Mouse (Mus musculus): Measurements from ENCODE around the gene Paip2b.
"Not testable (repeated sequence)": the region's sequence is repeated elsewhere in the genome, so short reads cannot be mapped to it uniquely, and the experiment has no call there.

The Paip2b gene

DNA sequence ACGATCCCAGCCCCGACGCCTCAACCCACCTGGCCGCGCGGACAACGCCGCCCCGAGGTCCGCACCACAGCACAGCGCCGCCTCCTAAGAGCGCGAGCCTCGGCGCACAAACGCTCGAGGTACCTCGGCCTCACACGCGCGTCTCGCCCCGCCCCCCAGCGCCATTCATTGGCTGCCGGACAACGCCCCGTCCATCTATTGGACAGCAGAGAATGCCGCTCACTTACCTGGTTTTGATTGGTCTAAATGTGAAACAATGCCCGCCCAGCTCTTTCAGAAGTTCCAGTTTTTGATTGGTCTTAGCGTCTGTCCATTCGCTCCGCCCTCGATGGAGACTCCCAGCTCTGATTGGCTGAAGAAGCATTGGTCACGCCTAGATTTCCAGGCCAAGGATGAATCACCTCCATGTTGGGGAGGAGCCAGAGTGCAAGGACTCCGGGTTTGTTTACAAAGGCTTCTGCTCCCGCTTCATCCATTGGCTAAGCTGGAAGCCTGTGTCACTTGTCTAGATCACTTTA, at the start of gene Paip2b:
Gene Paip2b, minus strand, starts transcription at position 136 of the 518 bp plus-strand sequence.
- DNase-seq (ENCODE audit: low read depth): peak; percentile 99

DNA sequence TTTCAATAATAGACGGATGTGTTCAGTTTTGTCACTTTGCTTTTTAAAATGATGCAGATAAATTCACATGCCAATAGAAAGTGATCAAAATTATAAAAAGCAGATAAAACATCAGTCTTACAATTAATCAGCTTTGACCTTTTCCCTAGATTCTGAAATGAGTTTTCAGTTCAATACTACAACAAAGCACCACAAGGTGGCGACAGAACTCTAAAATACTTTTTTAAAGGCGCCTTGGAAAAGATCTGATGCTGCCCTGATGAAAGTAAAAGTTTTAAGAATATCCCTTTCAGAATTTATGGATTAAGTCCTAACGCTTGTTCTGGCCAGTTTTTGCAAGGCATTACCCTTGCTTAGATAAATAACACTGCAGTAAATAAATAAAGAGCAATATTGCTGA, 48.3 kb upstream of the Paip2b start:
- DNase-seq (ENCODE audit: low read depth): peak; percentile 75

DNA sequence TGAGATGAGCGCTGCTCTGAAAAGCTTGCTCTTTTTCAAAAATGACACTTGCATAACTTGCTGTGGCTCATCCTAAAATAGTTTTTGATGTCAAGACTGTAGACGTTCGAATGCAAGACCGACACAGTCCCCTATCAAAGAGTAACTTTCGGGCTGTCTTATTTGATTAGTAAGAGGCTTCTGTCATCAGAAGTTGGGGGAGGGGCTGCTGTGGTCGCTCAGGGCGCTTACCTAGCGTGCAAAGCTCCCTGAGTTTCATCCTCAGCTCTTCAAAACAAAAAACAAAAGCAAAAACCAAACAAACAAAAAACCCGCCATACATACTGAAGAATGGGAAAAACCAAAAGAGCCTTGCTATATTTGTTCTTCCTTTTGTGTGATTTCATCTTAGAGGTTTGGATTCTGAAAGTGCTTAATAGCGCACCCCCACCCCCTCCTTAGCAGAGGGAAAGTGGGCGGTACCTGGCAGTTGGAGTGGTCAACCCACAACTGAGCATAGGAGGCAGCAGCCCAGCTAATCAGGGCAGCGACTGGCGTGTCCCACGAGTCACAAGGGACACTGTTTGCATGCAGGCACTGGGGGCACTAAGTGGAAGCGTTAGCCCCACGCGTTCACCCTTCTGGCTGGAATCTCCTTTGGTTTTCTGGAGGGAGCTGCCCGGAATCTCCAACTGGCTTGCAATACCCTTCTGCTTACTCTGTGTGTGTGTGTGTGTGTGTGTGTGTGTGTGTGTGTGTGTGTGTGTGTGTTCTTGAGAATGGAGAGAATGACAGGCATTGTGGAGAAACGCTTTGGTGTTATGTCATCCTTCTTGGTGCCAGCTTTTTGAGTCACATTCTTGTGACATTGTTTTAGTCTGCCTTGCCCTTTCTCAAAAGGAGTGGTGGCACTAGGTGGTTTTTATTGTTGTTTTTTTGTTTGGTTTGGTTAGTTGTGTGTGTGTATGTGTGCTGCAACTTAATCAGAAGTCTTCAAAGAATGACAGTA, 36.4 kb upstream of the Paip2b start:
- peak; percentile 51 for DNase-seq (ENCODE audit: low read depth)

DNA sequence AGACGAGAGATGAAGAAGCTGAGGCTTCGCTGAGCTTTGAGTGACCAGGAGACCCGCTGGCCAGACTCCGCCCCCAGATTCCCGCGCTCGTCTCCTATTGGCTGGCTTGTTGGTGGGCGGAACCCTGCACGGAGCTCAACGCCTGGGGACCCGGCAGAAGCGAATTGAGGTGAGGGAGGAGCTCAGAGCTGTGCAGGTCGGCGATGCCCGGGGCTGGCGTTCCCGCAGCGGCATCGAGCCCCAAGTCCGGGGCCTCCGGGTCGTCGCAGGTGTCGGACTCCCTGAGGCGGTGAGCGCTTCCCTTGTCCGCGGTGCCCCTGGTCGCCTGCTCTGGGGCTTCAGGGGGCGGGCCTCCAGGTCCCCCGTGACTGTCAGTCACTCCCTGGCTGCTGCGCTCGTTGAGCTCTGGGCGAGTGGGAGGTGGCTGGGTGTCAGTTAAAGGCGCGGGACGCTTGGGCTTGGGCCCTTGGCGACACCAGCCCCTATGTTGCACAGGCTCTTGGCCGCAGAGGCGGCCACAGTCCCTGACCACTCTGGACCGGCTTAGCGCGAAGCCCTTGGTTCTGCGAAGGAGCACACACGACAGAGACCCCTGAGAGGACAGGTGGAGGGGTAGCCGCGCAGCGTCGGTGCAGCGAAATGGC, 35.5 kb upstream of the Paip2b start, which contains the start of gene Zfp638:
Gene Zfp638, plus strand, starts transcription at position 156 of the 644 bp plus-strand sequence.
- DNase-seq (ENCODE audit: low read depth): peak; percentile 91

DNA sequence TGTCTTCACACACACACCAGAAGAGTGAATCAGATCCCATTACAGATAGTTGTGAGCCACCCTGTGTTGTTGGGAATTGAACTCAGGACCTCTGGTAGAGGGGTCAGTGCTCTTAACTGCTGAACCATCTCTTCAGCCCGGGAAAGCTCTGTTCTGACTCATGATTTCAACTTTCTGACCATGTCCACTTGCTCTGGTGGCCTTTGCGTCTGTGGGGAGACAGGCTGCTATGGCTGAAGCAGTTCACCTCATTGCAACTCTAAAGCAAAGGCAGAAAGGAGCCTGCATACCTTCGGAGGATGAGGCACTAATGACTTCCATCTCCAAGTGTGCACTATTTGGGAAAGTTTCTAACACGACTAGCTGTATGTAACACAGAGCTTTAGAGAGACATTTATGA, 34.9 kb upstream of the Paip2b start:
- no peak for DNase-seq (ENCODE audit: low read depth)

DNA sequence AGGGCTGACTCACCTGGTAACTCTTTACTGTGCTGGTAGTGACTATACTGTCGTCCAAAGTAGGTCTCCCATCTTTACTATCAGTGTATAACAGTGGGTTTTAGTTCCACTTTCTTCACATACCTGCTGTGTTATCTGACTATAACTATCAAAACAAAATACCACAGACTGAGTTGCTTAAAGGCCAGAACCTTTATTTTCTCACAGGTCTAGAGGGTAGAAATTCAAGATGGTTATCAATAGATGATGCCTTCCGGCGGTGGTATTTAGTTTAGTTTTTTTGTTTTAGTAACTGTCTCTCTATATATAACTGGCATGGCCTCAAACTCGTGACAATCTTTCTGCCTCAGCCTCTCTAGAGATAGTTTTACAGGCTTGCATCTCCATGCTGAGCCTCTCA, 32.0 kb upstream of the Paip2b start:
- DNase-seq (ENCODE audit: low read depth): no peak

DNA sequence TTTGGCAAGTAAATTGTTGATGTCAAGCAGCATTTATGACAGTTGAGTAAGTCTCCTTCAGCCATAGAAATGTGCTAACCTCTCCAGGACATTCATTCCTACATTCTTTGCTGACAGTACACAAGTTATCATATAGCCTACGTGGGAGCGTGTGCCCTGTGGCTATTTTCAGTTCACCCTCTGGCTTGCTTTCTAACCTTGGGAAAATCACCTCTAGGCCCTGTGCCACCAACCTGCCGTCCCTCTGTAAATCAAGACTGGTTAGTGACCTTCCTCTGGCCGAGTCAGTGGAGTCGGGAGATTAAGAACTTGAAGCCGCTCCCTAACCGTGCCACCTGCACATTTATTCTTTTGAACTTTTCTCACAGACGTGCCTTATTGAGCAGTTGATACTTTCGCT, 28.5 kb upstream of the Paip2b start:
- no peak for DNase-seq (ENCODE audit: low read depth)

DNA sequence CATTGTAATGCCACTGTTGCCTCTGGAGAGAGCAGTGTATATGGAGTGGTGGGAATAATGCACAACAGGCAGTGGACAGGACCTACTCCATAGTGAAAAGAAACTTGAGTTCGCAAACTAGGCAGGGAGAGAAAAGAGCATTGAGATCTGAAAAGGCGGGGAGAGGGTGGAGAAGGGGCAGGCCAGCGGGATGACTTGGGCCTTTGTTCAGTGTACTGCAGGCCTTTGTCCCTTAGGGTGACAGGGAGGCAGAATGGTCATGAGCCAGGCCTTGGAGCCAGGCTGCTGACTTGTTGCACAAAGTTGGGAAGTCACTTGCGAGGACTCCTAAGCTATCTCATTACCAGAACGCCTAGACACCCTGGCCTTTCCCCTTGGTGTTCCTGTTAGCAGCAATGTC, 25.9 kb upstream of the Paip2b start:
- DNase-seq (ENCODE audit: low read depth): no peak

DNA sequence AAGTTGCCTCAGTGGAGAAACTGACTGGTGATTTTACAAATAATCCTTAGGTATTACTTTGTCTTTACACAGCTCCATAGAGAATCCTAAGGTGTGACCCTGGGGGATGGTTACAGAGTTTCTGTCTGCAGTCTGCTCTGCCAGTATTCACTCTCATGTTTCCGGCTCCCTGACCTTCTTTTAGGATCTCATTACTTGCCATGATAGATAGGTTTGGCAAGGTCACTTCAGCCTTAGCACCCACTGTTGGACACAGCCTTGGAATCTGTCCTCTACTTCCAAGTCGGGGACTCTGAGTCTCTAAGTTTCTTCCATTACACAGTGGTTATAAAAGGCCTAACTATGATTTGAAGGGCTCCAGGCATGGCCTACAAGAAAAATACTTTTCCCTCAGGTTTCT, 17.9 kb upstream of the Paip2b start:
- DNase-seq (ENCODE audit: low read depth): no peak

DNA sequence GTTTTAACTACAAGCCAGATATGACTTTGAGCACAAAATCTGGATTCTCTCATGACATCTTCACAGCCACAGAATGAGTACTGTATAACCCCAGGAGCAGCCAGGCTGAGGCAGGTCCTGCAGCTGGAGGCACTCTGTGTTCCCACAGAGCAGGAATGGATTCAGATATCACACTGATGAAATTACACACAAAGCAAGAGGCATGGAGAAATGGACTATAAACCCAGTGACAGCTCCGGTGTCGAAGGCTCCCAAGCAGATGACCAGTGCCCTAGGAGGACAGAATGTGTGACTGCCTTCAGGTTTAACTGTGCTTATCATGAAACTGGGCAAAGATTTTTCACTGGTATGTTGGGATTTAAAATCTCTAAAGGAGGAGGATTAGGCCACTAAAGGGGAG, 14.6 kb upstream of the Paip2b start:
- no peak for DNase-seq (ENCODE audit: low read depth)

DNA sequence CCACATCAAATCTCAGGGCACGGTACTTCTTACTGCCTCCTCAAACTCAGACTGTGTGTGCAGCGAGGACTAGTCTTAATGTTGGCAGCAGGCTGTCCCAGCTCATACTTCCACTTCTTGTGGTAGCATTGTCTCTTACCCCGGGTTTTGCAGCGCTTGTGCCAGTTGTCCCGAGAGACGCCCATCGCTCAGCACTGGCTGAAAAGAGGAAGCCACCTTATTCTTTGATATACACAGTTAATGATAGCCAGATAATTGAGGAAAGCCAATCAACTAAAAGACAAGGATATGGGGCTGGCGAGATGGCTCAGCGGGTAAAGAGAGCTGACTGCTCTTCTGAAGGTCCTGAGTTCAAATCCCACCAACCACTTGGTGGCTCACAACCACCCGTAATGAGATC, 13.4 kb upstream of the Paip2b start:
- no peak for DNase-seq (ENCODE audit: low read depth)

DNA sequence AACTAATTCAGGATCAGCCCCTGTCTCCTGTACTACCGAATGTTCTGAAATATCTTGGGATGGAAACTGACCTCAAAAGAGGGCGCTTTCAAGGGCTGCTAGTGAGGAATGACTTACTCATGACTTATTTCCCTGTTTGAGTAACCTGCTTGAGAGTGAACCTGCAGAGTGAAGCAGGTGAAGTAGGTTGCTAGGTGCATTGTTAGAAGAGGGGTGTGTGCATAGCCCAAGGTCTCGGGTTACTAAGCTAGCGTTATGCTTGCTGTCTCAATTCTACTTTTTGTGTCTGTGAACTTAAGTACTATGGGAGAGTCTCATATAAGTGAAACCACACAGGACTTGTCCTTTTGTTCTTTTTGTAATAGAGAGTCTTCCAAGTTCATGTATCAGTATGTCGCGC, 8.5 kb upstream of the Paip2b start:
- no peak for DNase-seq (ENCODE audit: low read depth)

DNA sequence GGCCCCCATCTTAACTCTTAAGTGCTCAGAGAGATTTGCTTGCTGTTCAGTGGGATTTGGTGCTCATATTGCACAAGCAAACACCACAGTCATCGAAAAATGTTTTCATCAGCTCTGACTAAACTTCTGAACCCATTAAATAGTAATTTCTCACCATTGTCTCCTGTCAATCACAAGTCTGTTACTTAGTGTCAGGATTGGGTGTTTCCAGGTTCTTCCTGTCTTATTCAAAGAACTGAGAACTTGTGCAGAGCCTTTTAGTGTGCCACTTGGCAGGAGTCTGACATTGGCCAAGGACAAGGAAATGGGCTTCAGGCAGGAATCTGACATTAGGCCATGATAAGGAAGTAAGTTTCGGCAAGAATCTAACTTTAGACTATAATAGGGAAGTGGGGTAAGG, 6.5 kb upstream of the Paip2b start:
- no peak for DNase-seq (ENCODE audit: low read depth)

DNA sequence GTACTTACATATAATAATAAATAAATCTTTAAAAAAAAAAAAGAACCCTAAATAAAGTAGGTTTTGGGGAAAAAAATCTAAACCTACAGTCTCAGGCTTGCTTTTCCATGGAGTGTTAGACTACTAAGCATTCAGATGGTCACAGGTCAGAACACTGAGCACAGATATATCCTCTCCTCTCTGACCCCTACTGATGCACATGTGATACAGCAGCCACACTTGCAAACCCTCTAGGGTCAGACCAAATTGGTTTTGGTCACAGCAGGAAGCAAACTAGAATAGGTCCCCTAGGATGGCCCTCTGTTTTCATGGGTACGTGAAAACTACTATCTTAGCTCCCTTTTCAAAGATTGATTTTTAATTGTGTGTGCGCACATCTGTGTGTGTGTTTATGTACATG, 5.3 kb upstream of the Paip2b start:
- DNase-seq (ENCODE audit: low read depth): no peak

DNA sequence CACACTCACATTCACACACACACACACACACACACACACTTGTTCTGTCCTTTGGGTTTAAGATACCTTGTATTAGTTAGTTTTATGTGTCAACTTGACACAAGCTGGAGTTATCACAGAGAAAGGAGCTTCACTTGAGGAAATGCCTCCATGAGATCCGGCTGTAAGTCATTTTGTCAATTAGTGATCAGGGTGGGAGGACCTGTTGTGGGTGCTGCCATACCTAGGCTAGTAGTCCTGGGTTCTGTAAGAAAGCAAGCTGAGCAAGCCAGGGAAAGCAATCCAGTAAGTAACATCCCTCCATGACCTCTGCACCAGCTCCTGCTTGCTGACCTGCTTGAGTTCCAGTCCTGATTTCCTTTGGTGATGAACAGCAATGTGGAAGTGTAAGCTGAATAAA, 852 bp upstream of the Paip2b start:
- DNase-seq (ENCODE audit: low read depth): not testable (repeated sequence)

DNA sequence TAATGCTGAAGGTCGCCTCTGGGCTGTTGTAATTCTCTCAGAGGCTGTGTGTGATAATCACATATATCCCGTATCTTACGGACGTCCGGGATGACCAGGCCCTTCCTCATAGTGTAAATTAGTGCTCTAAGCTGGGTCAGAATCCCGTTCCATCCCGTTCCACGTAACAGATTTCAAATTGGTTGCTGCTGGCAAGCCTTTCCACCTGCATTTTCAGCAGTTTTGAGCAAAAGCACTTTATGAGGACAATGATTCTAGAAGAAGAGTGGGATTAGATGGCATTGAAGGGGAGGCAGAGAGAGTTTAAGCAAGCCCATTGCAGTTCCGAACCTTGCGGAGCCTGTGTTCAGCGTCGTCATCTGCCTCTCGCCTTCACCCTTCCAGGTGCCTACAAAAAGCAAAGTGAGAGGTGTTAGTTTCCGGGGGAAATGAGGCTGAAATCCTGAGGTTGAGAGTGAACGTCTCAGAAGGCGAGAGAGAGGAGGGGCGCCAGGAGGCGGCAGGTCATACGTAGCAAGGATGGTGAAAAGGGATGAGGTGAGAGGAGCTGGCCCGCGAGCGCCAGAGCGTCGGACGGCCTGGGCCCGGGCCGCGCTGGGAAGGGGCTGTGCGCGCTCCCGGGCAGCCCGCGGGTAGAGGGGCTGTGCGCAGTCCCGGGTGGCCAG, 468 bp downstream of the Paip2b start:
- DNase-seq (ENCODE audit: low read depth): peak; percentile 90

DNA sequence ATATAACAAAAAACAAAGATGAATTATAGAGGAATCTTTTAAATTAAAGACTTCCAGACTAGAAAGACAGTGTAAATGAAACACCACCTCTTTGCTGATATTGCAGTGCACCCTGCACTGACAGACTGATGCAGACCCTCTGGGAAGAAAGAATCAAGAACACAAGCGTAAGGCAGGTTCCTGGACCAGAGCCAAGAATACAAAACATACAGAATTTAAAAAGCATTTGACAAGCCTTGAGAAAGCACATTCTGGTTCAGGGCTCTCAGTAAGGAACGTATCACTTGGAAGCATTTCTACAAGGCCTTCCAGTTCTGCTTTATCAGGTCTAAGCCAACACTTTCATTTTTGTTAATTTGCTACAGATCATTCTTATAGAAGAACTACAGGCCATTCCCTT, 9.7 kb downstream of the Paip2b start:
- DNase-seq (ENCODE audit: low read depth): no peak

DNA sequence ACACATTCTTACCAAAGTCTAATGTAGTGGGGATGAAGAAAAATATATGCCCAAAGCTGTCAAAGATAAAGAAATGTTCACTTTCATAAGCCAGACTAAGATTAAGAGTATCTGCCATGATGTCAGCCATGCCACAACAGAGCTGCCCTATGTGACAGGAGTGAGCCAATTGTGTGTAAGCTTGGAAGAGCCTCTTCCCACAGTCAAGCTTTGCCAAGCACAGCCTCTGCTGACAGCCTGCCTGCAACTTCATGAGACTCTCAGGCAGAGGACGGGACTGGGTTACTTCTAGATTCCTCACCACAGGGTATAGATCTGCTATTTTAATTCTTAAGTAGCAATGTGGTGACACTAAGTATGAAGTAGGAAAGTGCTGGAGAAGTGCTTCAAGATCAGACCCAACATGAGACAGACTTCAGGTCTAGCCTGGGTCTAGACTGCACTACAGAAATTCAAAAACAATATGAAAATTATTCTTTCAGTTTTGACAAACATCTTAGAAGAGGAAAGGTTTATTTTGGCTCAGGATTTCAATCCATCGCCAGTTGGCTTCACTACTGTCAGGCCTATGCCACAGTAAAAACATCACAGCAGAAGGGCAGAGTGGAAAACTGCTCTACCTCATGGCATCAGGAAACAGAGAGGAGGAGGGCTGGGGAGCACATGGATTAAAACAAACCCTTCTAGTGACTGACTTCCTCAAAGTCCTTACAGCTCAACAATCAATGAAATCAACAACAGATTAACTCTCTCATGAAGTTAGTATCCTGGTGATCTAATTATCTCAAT, 10.6 kb downstream of the Paip2b start:
- no peak for DNase-seq (ENCODE audit: low read depth)

DNA sequence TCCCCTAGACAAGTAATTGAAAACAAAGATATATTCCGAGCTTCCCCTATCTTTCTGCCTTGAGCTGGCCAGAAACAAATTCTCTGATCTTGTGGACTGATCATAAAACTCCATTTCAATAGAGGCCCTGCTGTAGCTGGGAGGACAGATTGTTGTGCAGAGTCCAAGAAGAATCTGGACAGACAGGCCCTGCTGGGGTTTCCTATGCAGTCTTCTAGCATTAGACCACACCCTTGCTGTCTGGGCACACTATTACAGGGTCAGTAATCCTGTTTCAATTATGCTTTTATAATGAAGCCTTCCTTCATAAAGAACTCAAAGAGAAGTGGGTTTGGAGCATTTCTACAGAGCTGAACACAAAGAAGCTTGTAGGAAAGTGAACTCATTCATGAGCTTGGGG, 12.5 kb downstream of the Paip2b start:
- no peak for DNase-seq (ENCODE audit: low read depth)

DNA sequence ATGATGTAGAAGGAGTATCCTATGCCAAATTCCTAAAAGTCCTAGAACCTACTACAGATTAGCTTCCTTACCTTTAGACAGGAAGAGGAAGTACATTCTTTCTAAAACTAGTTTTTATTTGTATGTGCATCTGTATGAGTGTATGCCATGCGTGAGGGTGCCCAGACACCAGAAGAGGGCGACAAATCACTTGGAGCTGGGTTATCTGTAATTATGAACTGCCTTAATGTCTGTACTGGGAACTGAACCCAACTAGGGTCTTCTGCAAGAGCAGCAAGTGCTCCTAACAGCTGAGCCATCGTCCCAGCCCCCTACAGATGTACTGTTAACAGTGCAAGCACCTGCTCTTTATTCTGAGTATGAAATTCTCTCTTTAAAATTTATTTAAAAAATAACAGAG, 15.7 kb downstream of the Paip2b start:
- DNase-seq (ENCODE audit: low read depth): no peak

DNA sequence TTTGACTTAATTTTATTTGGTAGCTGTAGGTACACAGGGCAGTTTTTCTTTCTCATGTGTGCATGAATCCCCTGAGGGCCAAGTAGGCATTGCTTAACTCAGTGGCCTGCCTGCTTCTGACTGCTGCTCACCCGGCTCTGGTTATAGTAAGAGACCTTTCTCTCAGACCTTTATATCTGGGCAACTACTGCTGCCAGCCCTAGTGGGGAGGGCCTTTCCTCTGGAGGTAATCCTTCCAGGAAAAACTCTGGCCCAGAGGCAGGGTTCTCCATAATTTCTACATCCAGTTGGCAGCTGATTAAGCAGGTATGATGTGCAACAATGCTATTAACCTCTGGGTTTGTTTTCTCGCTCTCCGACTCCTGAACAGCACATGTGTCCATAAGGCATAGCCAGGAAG, 28.7 kb downstream of the Paip2b start:
- no peak for DNase-seq (ENCODE audit: low read depth)

DNA sequence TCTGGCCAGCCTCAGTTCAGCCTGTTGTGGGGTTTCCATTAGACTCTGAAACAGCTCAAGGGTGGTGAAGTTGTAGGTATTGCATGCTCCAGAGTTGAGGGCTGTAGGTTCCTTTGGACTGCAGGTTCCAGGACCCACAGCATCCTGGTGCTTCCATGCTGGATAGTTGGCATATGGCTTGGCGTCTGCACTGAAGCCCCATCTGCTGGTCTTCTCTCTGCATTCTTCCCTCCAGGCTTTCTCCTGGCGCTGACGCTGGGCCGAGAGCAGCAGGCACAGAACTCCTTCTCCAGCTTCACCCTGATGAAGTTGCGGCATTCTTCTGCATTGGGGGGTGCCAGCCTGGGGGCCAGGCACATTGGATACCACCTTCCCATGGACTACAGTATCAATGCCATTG, 29.5 kb downstream of the Paip2b start:
- DNase-seq (ENCODE audit: low read depth): no peak

Measured in naive thymus-derived CD4-positive, alpha-beta T cell, adult 2 months (primary cell).